Mouse (Mus musculus) cerebellum, adult 9-11 months (tissue): ENCODE results near the gene C1qtnf6.

Experiments
- DNase-seq: peaks from one replicate; pipeline ENCODE4 v3.0.0; 2022

The C1qtnf6 gene

DNA sequence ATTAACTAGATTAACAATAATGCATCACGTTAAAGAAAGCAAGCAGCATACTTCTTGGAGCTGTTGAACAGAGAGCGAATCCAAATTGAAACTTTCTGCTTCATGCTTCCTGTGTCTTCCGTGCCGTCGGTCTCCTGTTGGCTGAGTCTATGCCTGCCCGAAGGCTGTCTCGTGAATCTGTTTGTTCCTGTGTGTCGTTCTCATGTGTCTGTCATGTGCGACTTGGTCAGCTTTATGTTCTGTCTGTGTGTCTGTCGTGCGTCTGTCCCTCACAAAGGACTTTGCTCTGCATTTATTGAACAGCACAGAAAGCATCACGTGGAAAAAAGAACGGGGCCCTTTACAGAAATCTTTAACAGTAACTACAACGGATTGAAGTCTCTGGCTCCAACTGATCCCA is 18.2 kb downstream of the C1qtnf6 start:
- no peak for DNase-seq

DNA sequence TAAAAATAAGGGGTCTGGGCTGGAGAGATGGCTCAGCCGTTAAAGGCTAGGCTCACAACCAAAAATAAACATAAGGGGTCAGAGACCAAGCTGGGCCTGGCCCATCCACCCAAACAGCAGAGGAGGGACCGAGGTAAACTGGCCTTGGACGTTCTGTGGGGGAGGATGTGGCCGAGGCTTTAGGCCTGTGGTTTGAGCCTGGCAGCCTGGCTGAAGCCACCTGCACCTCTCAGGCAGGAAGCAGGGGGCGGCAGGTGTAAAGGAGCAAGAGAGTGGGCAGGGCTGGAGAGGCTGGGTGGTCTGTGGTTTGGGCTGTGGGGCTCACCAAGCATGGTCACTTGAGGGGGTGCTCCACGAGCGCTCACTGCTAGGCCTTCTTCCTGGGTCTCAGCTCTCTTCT is 19.3 kb downstream of the C1qtnf6 start:
- no peak for DNase-seq

- no peak for DNase-seq
Observed at GRCm38 (mm10) chr15:78510736-78511135, 20.5 kb downstream of the C1qtnf6 start.

DNA sequence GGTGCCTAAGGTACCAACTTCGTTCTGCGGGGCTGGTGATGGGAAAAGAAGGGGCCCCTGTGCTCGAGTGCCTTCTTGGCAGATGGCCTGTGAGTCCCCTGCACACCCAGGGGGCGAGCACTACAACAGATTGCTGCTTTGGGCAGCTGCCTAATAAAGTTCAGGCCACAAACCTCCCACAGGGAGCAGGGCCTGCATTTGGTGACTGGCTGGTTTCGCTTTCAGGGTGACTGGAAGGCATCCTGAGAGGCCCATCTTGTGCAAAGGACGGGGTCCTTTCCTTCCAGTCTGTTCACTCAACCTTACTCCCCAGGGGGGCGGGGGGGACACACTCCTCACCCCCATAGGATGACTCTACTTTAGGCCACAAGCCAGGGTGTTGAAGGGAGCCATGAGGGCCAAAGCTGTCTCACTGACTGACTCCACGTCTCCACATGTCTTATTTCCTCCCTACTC is 21.1 kb downstream of the C1qtnf6 start:
- no peak for DNase-seq

DNA sequence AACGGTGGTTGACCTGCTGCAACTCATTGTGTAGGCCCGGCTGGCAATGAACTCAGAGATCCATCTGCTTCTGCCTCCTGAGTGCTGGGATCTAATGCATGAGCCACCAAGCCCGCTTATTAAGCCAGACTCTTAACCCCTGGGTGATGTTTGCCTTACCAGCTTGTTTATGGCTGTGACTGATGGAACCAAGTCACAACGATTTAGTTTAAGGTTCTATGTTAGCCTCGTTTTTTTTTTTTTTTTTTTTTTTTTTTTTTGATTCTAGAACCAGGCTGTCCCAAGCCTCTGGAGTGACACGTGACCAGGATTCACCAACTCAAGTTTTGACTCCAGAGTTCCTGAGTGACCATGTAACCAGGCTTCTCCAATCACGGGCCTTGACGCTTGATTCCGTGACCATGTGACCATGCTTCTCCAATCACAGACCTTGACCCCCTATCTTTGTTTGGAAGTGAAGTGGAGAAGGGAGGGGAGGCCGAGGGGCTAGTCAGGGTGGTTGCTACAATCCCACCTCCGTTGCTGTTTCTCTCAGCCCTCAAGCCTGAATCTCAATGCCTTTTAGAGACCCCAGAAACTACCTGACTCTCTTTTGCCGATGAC is 21.8 kb downstream of the C1qtnf6 start:
- DNase-seq: no peak

- DNase-seq: no peak
Observed at GRCm38 (mm10) chr15:78508443-78508842, 22.8 kb downstream of the C1qtnf6 start.

GRCm38 (mm10) chr15:78505541-78505940 is 25.7 kb downstream of the C1qtnf6 start:
- no peak for DNase-seq

- no peak for DNase-seq
Observed at GRCm38 (mm10) chr15:78504816-78505215, 26.4 kb downstream of the C1qtnf6 start.

DNA sequence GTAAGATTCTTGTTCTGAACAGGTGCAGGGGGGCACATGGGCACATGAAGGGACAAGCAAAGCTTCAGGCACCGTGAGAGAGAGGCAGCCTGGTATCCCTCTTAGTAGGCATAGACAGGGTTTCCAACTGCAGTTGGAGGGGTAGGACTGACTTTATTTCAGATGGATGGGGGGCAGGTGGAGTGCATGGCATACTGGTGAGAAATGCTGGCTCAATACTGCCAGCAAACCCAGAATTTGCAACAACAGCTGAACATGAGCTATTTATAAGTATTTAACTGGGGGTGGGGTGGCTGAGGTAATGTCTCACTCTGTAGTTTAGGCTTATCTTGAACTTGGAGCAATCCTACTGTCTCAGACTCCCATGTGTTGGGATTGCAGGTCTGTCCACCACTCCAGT is 27.2 kb downstream of the C1qtnf6 start:
- no peak for DNase-seq

DNA sequence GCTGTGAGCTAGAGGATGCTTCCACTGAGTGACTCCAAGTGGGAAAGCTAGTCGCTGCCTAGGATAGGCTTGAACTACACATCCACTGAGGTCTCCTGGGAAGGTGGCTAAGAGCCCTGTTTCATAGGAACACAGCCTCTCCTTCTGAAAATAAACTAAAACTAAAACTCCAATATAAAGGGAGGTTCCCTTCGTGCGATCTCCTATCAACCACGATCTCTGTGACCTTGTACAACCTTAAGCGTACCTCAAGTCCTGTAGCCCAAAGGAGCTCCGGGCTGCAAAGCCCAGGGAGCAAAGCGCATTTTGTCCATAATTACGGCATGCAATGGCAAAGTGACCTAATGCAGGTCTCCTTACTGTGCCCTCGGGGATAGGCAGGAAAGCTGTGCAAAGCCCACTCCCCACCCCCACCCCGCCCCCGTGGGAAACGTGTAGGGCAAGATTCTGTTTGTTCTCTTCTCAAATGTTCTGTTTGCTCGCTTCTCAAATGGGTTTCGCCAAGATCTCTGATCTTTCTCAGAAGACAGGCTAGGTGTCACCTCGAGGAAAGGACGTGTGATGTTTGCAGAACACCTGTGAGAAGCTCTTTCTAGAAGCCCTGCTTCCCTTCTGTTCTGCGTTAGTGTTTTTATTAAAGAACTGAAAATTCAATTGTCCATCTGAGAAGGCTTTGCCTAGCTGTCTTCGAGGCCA is 28.6 kb downstream of the C1qtnf6 start:
- DNase-seq: no peak

- DNase-seq: no peak
Observed at GRCm38 (mm10) chr15:78494968-78495406, 36.2 kb downstream of the C1qtnf6 start, which contains the start of gene Il2rb. Gene Il2rb, minus strand, starts transcription at chr15:78495271.

- no peak for DNase-seq
Observed at GRCm38 (mm10) chr15:78493401-78494010, 37.7 kb downstream of the C1qtnf6 start.

- peak; percentile 62 for DNase-seq
Observed at GRCm38 (mm10) chr15:78491301-78491700, 39.9 kb downstream of the C1qtnf6 start.

DNA sequence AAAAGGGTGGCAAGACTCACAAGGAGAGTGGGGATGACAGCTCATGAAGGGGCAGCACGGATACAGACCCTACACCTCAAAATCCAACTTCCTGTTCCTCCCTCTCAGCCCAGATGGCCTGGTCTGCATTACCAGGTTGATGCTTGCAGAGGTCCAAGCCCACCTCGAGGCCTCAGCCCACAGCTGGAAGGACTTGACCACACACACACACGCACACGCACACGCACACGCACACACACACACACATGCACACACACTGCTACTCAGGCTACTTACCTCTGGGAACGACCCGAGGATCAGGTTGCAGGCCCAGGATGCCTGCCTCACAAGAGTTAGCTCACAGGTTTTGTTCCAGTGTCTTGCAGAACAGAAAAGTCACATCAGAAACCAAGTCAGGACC is 41.3 kb downstream of the C1qtnf6 start:
- DNase-seq: no peak

GRCm38 (mm10) chr15:78489248-78489647 is 42.0 kb downstream of the C1qtnf6 start:
- peak; percentile 76 for DNase-seq

DNA sequence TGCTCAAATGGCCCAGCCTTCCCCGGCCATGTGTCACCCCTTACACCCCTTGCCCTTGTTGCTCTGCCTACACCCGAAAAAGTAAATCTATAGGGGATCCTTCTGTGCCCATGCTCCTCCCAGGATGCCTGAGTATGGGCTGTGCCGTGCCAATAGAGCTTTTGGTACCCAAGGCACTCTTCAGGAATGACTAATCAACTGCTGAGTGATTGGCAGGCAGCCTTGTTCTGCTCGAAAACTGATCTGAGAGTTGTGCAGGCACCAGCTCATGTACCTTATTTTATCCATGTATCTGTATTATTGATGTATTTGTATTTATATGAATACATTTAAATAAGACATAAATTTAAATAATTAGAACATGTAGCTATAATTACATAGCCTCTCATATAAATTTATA is 44.1 kb downstream of the C1qtnf6 start:
- DNase-seq: no peak

- peak; percentile 37 for DNase-seq
Observed at GRCm38 (mm10) chr15:78486564-78486963, 44.7 kb downstream of the C1qtnf6 start.

DNA sequence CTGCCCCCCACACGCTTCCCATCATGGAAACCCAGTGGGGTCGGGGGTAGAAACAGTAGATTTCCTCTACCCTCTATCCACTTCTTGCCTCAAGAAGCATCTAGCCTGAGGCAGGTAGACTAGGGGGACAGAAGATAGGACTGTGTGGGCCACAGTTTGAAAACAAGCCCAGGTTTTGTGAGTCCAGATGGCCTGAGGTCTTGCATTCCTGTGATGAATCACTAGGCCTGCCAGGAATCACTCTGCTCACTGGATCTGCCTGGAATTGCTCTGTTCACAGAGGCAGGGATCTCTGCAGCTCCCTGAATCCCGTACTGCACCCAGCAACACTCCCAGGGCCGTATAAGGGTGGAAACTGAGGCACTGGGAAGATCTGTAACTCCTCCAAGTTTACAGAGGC is 47.9 kb downstream of the C1qtnf6 start:
- DNase-seq: peak; percentile 88

- DNase-seq: peak; percentile 46
Observed at GRCm38 (mm10) chr15:78482518-78482917, 48.7 kb downstream of the C1qtnf6 start.

DNA sequence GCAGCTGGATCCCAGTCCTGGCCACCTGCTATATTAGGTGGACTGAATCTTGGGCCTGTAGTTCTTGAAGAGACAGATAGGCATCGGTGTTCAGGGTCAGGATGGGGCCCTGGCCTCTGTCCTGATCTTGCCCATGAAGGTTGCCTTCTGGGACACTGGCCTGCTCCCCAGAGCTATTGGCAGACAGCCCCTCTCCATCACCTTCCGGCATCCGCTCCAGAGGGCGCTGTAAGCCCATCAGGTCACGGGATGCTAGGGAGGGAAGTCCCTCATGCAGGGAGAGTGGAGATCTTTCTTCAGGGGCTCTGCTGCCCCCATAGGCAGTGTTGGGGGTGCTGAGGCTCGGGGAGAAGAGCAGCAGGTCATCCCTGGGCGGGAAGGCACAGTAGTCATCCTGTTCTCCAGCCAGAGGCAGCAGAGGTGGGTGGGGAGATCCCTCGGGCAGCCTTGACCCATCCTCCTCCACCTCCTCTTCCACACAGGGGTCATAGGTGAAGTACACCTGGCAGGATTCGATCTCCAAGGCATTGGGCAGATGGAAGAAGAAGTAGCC is 49.7 kb downstream of the C1qtnf6 start:
- DNase-seq: peak; percentile 70

- DNase-seq: no peak
Observed at GRCm38 (mm10) chr15:78480991-78481390, 50.2 kb downstream of the C1qtnf6 start.

- DNase-seq: no peak
Observed at GRCm38 (mm10) chr15:78480111-78480510, 51.1 kb downstream of the C1qtnf6 start.

DNA sequence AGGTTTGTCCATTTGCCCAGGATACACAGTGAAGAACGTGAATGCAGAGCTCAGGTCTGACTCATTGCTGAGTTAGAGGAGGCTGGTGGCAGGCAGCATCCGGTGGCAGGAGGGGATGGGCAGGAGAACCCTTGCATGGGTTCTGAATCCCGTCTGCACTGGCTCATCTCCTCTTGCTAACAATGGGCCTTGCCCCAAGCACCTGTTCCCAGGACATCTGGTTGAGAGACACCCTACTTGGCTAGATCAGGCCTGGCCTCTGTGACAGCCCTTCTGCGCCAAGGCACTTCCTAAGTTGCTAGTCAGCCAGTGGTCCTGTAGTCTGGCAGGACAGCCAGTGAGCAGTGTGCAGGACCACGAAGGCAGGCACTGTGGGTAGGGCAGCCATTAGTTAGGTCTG is 51.7 kb downstream of the C1qtnf6 start:
- no peak for DNase-seq

- no peak for DNase-seq
Observed at GRCm38 (mm10) chr15:78478073-78478472, 53.1 kb downstream of the C1qtnf6 start.
